Mouse (Mus musculus): ENCODE results near the gene Kcnk10.

The Kcnk10 gene

DNA sequence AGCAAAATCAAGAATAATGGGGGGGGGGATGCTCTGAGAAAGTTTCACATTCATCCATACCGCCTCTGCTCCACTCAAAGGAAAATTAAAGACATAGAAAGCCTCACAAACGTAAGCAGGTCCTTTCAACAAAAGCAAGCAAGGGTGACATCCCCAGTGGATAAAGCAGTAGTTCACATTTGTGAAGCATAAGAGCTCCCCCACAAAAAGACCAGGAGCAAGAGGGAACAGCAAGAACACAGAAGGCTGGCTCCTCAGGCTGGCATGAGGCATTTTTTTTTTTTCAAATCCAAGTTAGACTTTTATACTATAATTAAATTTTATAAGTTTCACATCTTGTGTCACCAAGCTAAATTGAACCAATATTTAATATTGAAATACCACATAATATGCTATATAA is 168.5 kb downstream of the Kcnk10 start:
- in situ Hi-C loops (cut with MseI, MboI) = no loop called here

DNA sequence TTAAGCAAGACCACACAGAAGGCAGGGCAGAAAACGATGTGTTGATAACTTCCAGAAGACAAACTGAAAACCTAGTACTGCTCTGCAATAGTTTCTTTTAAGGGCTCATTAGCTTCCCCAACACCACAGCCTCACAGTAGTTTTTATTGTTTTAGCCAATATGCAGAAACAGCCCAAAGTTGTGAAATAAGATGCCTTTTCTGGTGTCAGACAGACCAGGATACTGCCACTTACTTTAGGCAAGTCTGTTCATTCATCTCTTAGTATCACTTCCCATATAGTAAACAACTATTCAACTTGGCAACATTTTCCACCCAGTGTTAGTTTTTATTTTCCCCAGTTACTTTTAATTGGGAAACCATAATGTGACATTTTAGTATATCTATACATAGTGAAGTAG is 171.5 kb downstream of the Kcnk10 start:
- in situ Hi-C loops (cut with MseI, MboI) = no loop called here

DNA sequence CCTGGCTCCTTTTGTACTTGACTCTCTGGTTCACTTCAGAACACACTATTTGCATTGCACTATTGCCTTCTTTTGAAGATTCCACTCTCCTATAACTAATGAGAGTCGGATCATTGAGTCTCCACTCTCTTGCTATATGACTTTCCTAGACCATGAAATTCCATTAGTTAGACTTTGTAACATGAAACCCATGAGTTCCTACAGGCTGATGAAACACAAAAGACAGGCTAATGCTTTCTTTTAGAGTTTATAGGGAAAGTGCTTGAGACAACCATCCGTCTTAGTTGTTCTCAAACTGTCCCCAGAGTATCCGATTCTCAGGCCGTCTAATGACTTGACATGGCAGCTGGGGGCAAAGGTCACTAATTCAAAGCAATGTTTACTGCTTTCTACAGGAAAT is 172.0 kb downstream of the Kcnk10 start:
- in situ Hi-C loops (cut with MseI, MboI) = no loop called here

DNA sequence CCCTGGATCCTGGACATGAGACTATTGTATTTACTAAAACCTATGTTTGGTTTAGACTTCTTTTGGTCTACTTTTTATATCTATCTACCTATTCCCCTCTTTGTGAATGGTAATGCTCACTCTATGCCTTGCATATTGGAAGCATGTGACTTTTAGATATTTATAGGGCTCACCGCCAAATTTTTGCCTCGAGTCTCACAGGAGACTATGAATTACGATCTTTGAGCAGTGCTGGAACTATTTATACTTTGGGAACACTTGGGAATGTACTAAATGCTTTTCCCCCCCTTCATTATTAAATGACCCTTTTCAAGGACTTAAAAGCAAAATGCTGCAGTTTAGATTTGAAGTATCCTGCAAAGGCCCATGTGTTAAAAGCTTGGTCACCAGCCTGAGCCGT is 181.5 kb downstream of the Kcnk10 start:
- in situ Hi-C loops (cut with MseI, MboI) = no loop called here

DNA sequence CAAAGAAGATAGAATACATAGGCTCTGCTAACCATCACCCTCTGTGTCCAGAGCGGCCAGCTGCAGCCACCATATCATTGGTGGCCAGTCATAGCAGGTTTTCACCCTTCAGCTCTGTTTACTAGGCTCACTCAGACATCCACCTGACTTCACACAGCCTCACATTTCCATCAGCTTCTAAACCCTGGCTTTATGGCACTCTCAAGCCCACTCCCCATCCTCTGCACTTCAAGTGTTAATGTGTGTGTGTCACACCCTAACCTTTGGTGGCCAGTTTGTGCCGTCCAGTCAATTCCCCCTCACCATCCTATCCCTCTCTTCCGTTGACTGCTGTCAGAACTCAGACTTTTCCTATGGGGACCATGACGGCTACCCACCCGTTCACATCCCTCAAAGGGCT is 184.0 kb downstream of the Kcnk10 start:
- in situ Hi-C loops (cut with MseI, MboI) = no loop called here

DNA sequence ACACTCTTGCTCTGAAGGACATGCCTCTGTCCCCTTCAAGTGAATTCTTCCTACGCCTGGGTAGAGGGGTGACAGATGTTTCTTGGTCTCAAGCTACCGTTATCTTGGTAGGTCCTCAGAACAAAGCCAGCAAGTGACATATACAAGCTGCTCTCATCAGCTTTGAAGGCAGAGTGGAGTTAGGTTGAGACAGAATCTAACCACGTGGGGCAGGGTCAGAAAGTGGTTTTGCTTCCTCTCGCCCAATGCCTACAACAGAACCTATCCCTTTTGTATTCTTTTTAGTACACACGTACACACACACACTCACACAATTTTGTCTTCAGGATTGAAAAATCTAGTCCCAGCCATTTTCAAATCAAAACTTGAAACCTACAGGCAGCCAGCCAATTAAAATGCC is 186.8 kb downstream of the Kcnk10 start:
- in situ Hi-C loops (cut with MseI, MboI) = no loop called here

DNA sequence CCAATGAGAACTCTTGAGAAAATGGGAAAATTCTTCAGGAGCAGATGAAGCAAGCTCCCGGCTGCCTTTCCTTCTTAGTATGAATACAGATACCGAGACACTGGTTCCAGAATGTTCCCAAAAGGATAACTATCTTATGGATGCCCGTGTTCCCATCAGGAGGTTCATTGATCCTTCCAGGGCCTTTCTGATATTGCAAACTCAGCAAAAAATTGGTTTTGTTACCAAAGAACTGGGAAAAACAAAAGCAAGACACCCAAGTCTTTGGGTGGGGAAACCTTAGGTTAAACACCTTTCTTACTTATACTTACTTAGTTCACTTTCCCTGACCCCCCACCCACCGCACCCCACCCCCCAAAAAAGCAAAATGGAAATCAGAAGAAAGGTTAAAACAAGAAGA is 188.5 kb downstream of the Kcnk10 start:
- in situ Hi-C loops (cut with MseI, MboI) = no loop called here
